Mouse (Mus musculus) G1E (cell line): ENCODE measurements around the gene Tirap.

Experiments used
- CTCF ChIP-seq: IDR thresholded peaks from 2 replicates; pipeline ENCODE4 v1.5.1; 2012; ENCODE audit warnings: low read depth, low read length, inconsistent platforms, mixed read lengths
- GATA1 ChIP-seq: IDR thresholded peaks from 2 replicates; pipeline ENCODE4 v1.6.1; 2012; ENCODE audit warnings: borderline replicate concordance, low read length, inconsistent platforms, mixed read lengths

DNA sequence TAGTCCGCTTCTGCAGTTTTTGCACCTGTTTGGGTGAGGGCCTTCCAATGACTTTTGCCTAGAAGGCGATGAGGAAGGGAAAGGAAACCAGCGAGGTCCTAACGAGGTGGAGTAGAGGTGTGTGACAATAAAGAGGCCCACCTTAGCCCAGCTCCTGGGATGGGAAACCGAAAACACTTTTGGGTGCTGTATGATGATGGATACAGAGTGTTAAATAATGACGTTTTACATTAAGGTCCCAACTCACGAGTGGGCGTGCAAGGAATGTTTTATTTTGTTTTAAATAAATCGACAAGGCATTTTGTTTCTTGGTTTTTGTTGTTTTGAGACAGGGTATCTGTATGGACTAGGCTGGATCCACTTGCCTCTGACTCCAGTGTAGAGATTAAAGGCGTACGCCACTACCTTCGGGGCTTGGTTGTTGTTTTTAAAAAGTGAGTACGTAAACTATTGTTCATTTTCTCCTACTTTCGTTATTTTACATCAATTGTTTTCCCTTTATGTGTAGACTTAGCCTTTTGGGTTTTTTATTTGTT lies 23.9 kb downstream of the Tirap start:
- no peak for TF ChIP-seq CTCF
- TF ChIP-seq GATA1, result no peak
